Mouse (Mus musculus) heart, embryonic 10.5 days (tissue): Measurements from ENCODE around the gene Sbno1. TPM values are rescaled to one million over a fixed set of nuclear protein-coding genes. Genes with fewer than 3 reads are reported as not detected.
"Not testable (repeated sequence)": the region's sequence is repeated elsewhere in the genome, so short reads cannot be mapped to it uniquely, and the experiment has no call there.

Experiments
- DNase-seq: peaks from one replicate; pipeline ENCODE4 v3.0.0-alpha.2; 2017; ENCODE audit warnings: low spot score
- H3K27ac ChIP-seq: fragments of 300-500 bp; sonication (generic); 2 replicates; pipeline ENCODE4 v1.5.1; 2016; ENCODE audit warnings: mild to moderate bottlenecking
- H3K27me3 ChIP-seq: fragments of 300-500 bp; sonication (generic); 2 replicates; pipeline ENCODE4 v1.6.1; 2016; ENCODE audit warnings: mild to moderate bottlenecking; ENCODE audit not compliant: poor library complexity, insufficient read depth, severe bottlenecking
- H3K36me3 ChIP-seq: fragments of 300-500 bp; sonication (generic); 2 replicates; pipeline ENCODE4 v1.6.1; 2016; ENCODE audit warnings: mild to moderate bottlenecking, moderate library complexity
- H3K4me1 ChIP-seq: fragments of 300-500 bp; sonication (generic); 2 replicates; pipeline ENCODE4 v1.6.1; 2016; ENCODE audit warnings: mild to moderate bottlenecking
- H3K4me3 ChIP-seq: fragments of 300-500 bp; sonication (generic); 2 replicates; pipeline ENCODE4 v1.5.1; 2016; ENCODE audit warnings: mild to moderate bottlenecking, moderate library complexity
- H3K9me3 ChIP-seq: fragments of 300-500 bp; sonication (generic); 2 replicates; pipeline ENCODE4 v1.6.1; 2016; ENCODE audit warnings: mild to moderate bottlenecking, moderate library complexity
- WGBS: fragments of 180-500 bp; shearing (Covaris S2); methylation state at CpG from one replicate; pipeline ENCODE4 v1.1.7; 2016; 5-methylcytosine and 5-hydroxymethylcytosine counted together
- polyA plus RNA-seq: library from polyadenylated mRNA; unstranded; fragments of >200 nt; fragmentation: Nextera tagmentation; extraction: Ambion mirVana; gene quantifications from 2 replicates; pipeline ENCODE4 v1.2.1, GENCODE M21; 2016

The Sbno1 gene
- polyA plus RNA-seq, result 74.4 and 80.5 TPM in 2 replicates

GRCm38 (mm10) chr5:124425412-124426259 is at the start of gene Sbno1:
TSS of gene Sbno1 (minus strand) at chr5:124426001.
- H3K27me3 ChIP-seq, result no peaks in the 10 kb centered on the region
- under 1% methylated on average over 66 of the region's 81 CpGs for WGBS
- H3K4me3 ChIP-seq, result peak within 1 kb of the TSS; percentile 100
- DNase-seq, result peak; percentile 99
- peaks cover 6% of the 10 kb centered on the region; the same call in 1 of the 2 replicates for H3K36me3 ChIP-seq
- peak within 1 kb of the TSS; percentile 99 for H3K27ac ChIP-seq
- no peaks in the 10 kb centered on the region for H3K9me3 ChIP-seq
- H3K4me1 ChIP-seq, result peaks cover 13% of the 10 kb centered on the region

- WGBS, result 84% methylated on average over 6 of the region's 6 CpGs
- no peak overlapping the region for H3K27ac ChIP-seq
- no peak overlapping the region for H3K4me3 ChIP-seq
- H3K9me3 ChIP-seq, result no peaks in the 10 kb centered on the region
- DNase-seq, result no peak
- H3K27me3 ChIP-seq, result no peaks in the 10 kb centered on the region
- H3K36me3 ChIP-seq, result peaks cover 32% of the 10 kb centered on the region
- peaks cover 5% of the 10 kb centered on the region; the same call in 1 of the 2 replicates for H3K4me1 ChIP-seq
These were observed 44.9 kb upstream of the Sbno1 start for GRCm38 (mm10) chr5:124470591-124471171.

GRCm38 (mm10) chr5:124469486-124469885 is 43.7 kb upstream of the Sbno1 start:
- peaks cover 32% of the 10 kb centered on the region for H3K36me3 ChIP-seq
- WGBS, result 89% methylated on average over 6 of the region's 6 CpGs
- H3K4me1 ChIP-seq, result no peaks in the 10 kb centered on the region
- no peaks in the 10 kb centered on the region for H3K27me3 ChIP-seq
- H3K4me3 ChIP-seq, result no peak overlapping the region
- H3K27ac ChIP-seq, result no peak overlapping the region
- H3K9me3 ChIP-seq, result no peaks in the 10 kb centered on the region
- DNase-seq, result no peak

GRCm38 (mm10) chr5:124468365-124468764 is 42.6 kb upstream of the Sbno1 start:
- no peaks in the 10 kb centered on the region for H3K9me3 ChIP-seq
- H3K4me3 ChIP-seq, result no peak overlapping the region
- no peaks in the 10 kb centered on the region for H3K27me3 ChIP-seq
- DNase-seq, result no peak
- no peak overlapping the region for H3K27ac ChIP-seq
- peaks cover 36% of the 10 kb centered on the region for H3K36me3 ChIP-seq
- no peaks in the 10 kb centered on the region for H3K4me1 ChIP-seq
- WGBS, result 87% methylated on average over 7 of the region's 7 CpGs

GRCm38 (mm10) chr5:124467766-124468165 is 42.0 kb upstream of the Sbno1 start:
- WGBS, result 81% methylated on average over 1 of the region's 1 CpGs
- peaks cover 42% of the 10 kb centered on the region for H3K36me3 ChIP-seq
- no peaks in the 10 kb centered on the region for H3K27me3 ChIP-seq
- H3K27ac ChIP-seq, result no peak overlapping the region
- H3K4me1 ChIP-seq, result no peaks in the 10 kb centered on the region
- no peak overlapping the region for H3K4me3 ChIP-seq
- no peaks in the 10 kb centered on the region for H3K9me3 ChIP-seq
- DNase-seq, result no peak

GRCm38 (mm10) chr5:124464905-124465304 is 39.1 kb upstream of the Sbno1 start:
- Histone ChIP-seq H3K36me3 (peaks cover 66% of the 10 kb centered on the region), H3K27ac (no peak overlapping the region), H3K9me3 (no peaks in the 10 kb centered on the region), H3K4me3 (no peak overlapping the region), H3K27me3 (no peaks in the 10 kb centered on the region), H3K4me1 (no peaks in the 10 kb centered on the region)
- DNase-seq, result no peak

- DNase-seq, result no peak
- WGBS, result 87% methylated on average over 5 of the region's 5 CpGs
- Histone ChIP-seq H3K4me3 (no peak overlapping the region), H3K27me3 (no peaks in the 10 kb centered on the region), H3K4me1 (no peaks in the 10 kb centered on the region), H3K27ac (no peak overlapping the region), H3K9me3 (no peaks in the 10 kb centered on the region), H3K36me3 (peaks cover 68% of the 10 kb centered on the region)
These were observed 37.7 kb upstream of the Sbno1 start for GRCm38 (mm10) chr5:124463462-124463861.

- peaks cover 70% of the 10 kb centered on the region for H3K36me3 ChIP-seq
- H3K27ac ChIP-seq, result no peak overlapping the region
- H3K27me3 ChIP-seq, result no peaks in the 10 kb centered on the region
- H3K4me3 ChIP-seq, result no peak overlapping the region
- H3K9me3 ChIP-seq, result no peaks in the 10 kb centered on the region
- 83% methylated on average over 8 of the region's 8 CpGs for WGBS
- DNase-seq, result no peak
- H3K4me1 ChIP-seq, result no peaks in the 10 kb centered on the region
These were observed 36.7 kb upstream of the Sbno1 start for GRCm38 (mm10) chr5:124462297-124463025.

GRCm38 (mm10) chr5:124460922-124461321 is 35.1 kb upstream of the Sbno1 start:
- DNase-seq, H3K27ac ChIP-seq, H3K4me1 ChIP-seq, H3K9me3 ChIP-seq, H3K27me3 ChIP-seq, H3K4me3 ChIP-seq: not testable (repeated sequence)
- H3K36me3 ChIP-seq, result peaks cover 77% of the 10 kb centered on the region
- WGBS, result 91% methylated on average over 14 of the region's 14 CpGs

GRCm38 (mm10) chr5:124456762-124457161 is 31.0 kb upstream of the Sbno1 start:
- peaks cover 98% of the 10 kb centered on the region for H3K36me3 ChIP-seq
- H3K9me3 ChIP-seq, result no peaks in the 10 kb centered on the region
- H3K4me1 ChIP-seq, result peaks cover 13% of the 10 kb centered on the region; the same call in 1 of the 2 replicates
- WGBS, result 93% methylated on average over 6 of the region's 6 CpGs
- no peak overlapping the region for H3K4me3 ChIP-seq
- no peak overlapping the region for H3K27ac ChIP-seq
- DNase-seq, result no peak
- H3K27me3 ChIP-seq, result no peaks in the 10 kb centered on the region

GRCm38 (mm10) chr5:124454082-124454419 is 28.2 kb upstream of the Sbno1 start:
- Histone ChIP-seq H3K27me3 (no peaks in the 10 kb centered on the region), H3K4me3 (no peak overlapping the region), H3K4me1 (peaks cover 24% of the 10 kb centered on the region), H3K9me3 (no peaks in the 10 kb centered on the region), H3K27ac (no peak overlapping the region), H3K36me3 (peaks cover 99% of the 10 kb centered on the region)
- DNase-seq, result no peak
- WGBS, result 88% methylated on average over 1 of the region's 1 CpGs

- H3K4me1 ChIP-seq, result peaks cover 28% of the 10 kb centered on the region
- 82% methylated on average over 13 of the region's 13 CpGs for WGBS
- H3K4me3 ChIP-seq, result no peak overlapping the region
- H3K27me3 ChIP-seq, result no peaks in the 10 kb centered on the region
- peak overlapping the region; percentile 31; the same call in 1 of the 2 replicates for H3K27ac ChIP-seq
- no peak for DNase-seq
- H3K36me3 ChIP-seq, result peaks cover 99% of the 10 kb centered on the region
- H3K9me3 ChIP-seq, result no peaks in the 10 kb centered on the region
These were observed 27.7 kb upstream of the Sbno1 start for GRCm38 (mm10) chr5:124453339-124454081.
